Mouse (Mus musculus) spleen, postnatal 0 days (tissue): ENCODE measurements around the gene Lix1. TPM values are rescaled to one million over a fixed set of nuclear protein-coding genes. Genes with fewer than 3 reads are reported as not detected.

Experiments used
- polyA plus RNA-seq: library from polyadenylated mRNA; unstranded; fragments of >200 nt; fragmentation: Nextera tagmentation; extraction: Ambion mirVana; gene quantifications from 2 replicates; pipeline ENCODE4 v1.2.1, GENCODE M21; 2015

Gene Lix1
- 0.70 and 0.89 TPM in 2 replicates for polyA plus RNA-seq

GRCm38 (mm10) chr17:17402222-17403004 lies at the start of gene Lix1:
TSS of gene Lix1 (plus strand) at chr17:17402672.

DNA sequence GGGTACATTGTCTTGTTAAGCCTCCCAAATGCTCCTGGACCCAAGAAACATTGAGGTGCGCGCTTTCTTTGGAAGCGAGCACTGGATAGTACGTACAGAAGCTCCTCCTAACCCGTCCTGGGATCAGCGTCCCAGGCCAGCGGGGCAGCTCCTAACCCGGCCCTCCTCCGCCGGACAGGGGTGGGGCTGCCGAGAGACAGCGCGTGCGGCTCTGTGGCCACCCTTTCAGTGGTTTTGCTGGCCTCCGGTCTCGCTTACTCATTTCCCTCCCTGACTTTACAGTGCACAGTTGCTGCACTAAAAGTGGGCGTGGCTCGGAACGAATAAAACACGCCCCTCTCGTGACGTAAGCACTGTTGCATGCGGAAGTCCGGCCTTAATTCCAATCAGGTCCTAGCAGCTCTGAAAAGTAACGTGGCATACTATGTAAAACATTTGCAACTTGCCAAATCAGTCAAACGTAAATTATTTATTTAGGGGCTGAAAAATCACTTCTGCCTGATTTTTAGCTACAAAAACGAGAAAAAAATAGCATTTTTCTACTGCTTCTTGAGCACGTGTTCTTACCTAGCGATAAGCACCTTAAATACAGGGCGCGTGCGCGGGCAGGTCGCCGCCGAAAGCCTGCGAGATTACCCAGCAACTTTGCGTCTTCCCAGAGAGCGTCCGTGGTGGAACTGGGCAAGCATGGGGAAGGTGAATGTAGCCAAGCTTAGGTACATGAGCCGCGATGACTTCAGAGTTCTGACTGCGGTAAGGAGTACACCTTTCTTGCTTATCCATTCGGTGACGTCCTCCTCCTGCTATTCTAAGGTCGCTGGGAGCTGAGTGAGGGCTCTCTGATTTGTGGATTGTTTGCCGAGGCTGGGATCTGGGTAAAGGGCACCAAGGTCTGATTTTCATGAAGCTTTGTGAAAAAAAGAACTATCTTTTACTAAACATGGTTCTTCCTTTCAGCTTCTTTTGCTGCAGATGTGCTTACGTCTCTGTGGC lies 28.3 kb upstream of the Lix1 start, which contains the start of gene Riok2:
Gene Riok2 (plus strand): TSS at position 392 of the 993 bp plus-strand sequence.

Other genes starting within 250 kb of the Lix1 start
- gene Riok2, start 28.4 kb upstream of the Lix1 start, polyA plus RNA-seq, result 13.2 and 15.3 TPM in 2 replicates
- 8.6 and 10.1 TPM in 2 replicates for gene Lnpep, start 222.4 kb downstream of the Lix1 start, polyA plus RNA-seq